Mouse (Mus musculus) midbrain, embryonic 13.5 days (tissue): ENCODE data around the gene G530012D18Rik. TPM values are rescaled to one million over a fixed set of nuclear protein-coding genes. Genes with fewer than 3 reads are reported as not detected.
"Not testable (repeated sequence)": the region's sequence is repeated elsewhere in the genome, so short reads cannot be mapped to it uniquely, and the experiment has no call there.

Source experiments
- ATAC-seq: fragments of 200-750 bp; cut with Nextera tagmentation; 2 replicates; pipeline ENCODE4 v1.8.0; 2017; ENCODE audit warnings: mild to moderate bottlenecking, moderate TSS enrichment, moderate library complexity
- H3K27ac ChIP-seq: fragments of 300-500 bp; sonication (generic); 2 replicates; pipeline ENCODE4 v1.5.1; 2015; ENCODE audit warnings: inconsistent platforms, mild to moderate bottlenecking, moderate library complexity
- H3K27me3 ChIP-seq: fragments of 300-500 bp; sonication (generic); 2 replicates; pipeline ENCODE4 v1.6.1; 2015; ENCODE audit warnings: mild to moderate bottlenecking, inconsistent platforms
- H3K36me3 ChIP-seq: fragments of 300-500 bp; sonication (generic); 2 replicates; pipeline ENCODE4 v1.6.1; 2015; ENCODE audit warnings: mild to moderate bottlenecking, inconsistent platforms
- H3K4me1 ChIP-seq: fragments of 300-500 bp; sonication (generic); replicated peaks from 2 replicates; pipeline ENCODE4 v1.6.1; 2015; ENCODE audit warnings: inconsistent platforms
- H3K4me2 ChIP-seq: fragments of 300-500 bp; sonication (generic); replicated peaks from 2 replicates; pipeline ENCODE4 v1.6.1; 2015; ENCODE audit warnings: moderate library complexity, mild to moderate bottlenecking, inconsistent platforms
- H3K4me3 ChIP-seq: fragments of 300-500 bp; sonication (generic); replicated peaks from 2 replicates; pipeline ENCODE4 v1.5.1; 2015; ENCODE audit warnings: mild to moderate bottlenecking, inconsistent platforms
- H3K9ac ChIP-seq: fragments of 300-500 bp; sonication (generic); replicated peaks from 2 replicates; pipeline ENCODE4 v1.6.1; 2015; ENCODE audit warnings: mild to moderate bottlenecking, inconsistent platforms
- H3K9me3 ChIP-seq: fragments of 300-500 bp; sonication (generic); 2 replicates; pipeline ENCODE4 v1.6.1; 2016; ENCODE audit warnings: mild to moderate bottlenecking, inconsistent platforms
- WGBS: fragments of 180-500 bp; shearing (Covaris S2); methylation state at CpG from one replicate; pipeline ENCODE4 v1.1.7; 2015; 5-methylcytosine and 5-hydroxymethylcytosine counted together
- polyA plus RNA-seq: library from polyadenylated mRNA; unstranded; fragments of >200 nt; fragmentation: Nextera tagmentation; extraction: Ambion mirVana; gene quantifications from 2 replicates; pipeline ENCODE4 v1.2.1, GENCODE M21; 2015

G530012D18Rik gene
- polyA plus RNA-seq, 1 experiment from 2014 or later: not detected

- H3K4me3 ChIP-seq, H3K4me1 ChIP-seq, H3K9ac ChIP-seq, H3K9me3 ChIP-seq, H3K36me3 ChIP-seq, H3K27ac ChIP-seq, H3K27me3 ChIP-seq, H3K4me2 ChIP-seq, ATAC-seq: not testable (repeated sequence)
- WGBS: 91% methylated on average over 1 of the region's 2 CpGs
Measured at GRCm38 (mm10) chr1:85588697-85589096, 13.2 kb downstream of the G530012D18Rik start.

GRCm38 (mm10) chr1:85592526-85592925 is 17.1 kb downstream of the G530012D18Rik start:
- H3K4me2 ChIP-seq, H3K9me3 ChIP-seq, H3K27me3 ChIP-seq, H3K27ac ChIP-seq, ATAC-seq, H3K9ac ChIP-seq, H3K4me3 ChIP-seq, H3K36me3 ChIP-seq, H3K4me1 ChIP-seq: not testable (repeated sequence)
- WGBS: 79% methylated on average over 8 of the region's 8 CpGs

GRCm38 (mm10) chr1:85598271-85599012 is 23.0 kb downstream of the G530012D18Rik start, which contains the start of gene Sp110:
Gene Sp110, minus strand, starts transcription at chr1:85598817.
- not testable (repeated sequence) for H3K27ac ChIP-seq, H3K9me3 ChIP-seq
- 76% methylated on average over 17 of the region's 17 CpGs for WGBS

GRCm38 (mm10) chr1:85600078-85600477 is 24.6 kb downstream of the G530012D18Rik start, which contains the start of gene Sp140:
Gene Sp140, plus strand, starts transcription at chr1:85600378.
- not testable (repeated sequence) for H3K27me3 ChIP-seq, H3K9ac ChIP-seq, H3K4me2 ChIP-seq, H3K4me1 ChIP-seq, H3K4me3 ChIP-seq, H3K27ac ChIP-seq, ATAC-seq, H3K36me3 ChIP-seq, H3K9me3 ChIP-seq
- 57% methylated on average over 1 of the region's 5 CpGs for WGBS

More at GRCm38 (mm10) chr1:85598271-85599012, 23.0 kb downstream of the G530012D18Rik start, which contains the start of gene Sp110:
- not testable (repeated sequence) for H3K4me2 ChIP-seq, H3K27me3 ChIP-seq, H3K9ac ChIP-seq, ATAC-seq, H3K36me3 ChIP-seq, H3K4me1 ChIP-seq, H3K4me3 ChIP-seq

- not testable (repeated sequence) for H3K4me3 ChIP-seq, H3K4me2 ChIP-seq, H3K9me3 ChIP-seq, H3K27ac ChIP-seq, H3K9ac ChIP-seq, H3K36me3 ChIP-seq, H3K4me1 ChIP-seq, ATAC-seq, H3K27me3 ChIP-seq
- 54% methylated on average over 4 of the region's 4 CpGs for WGBS
Measured at GRCm38 (mm10) chr1:85600794-85601193, 25.3 kb downstream of the G530012D18Rik start.

- H3K4me1 ChIP-seq, H3K9me3 ChIP-seq, H3K36me3 ChIP-seq, H3K4me2 ChIP-seq, H3K27me3 ChIP-seq, H3K4me3 ChIP-seq, H3K9ac ChIP-seq, ATAC-seq, H3K27ac ChIP-seq: not testable (repeated sequence)
- WGBS: 100% methylated on average over 1 of the region's 1 CpGs
Measured at GRCm38 (mm10) chr1:85604341-85604740, 28.9 kb downstream of the G530012D18Rik start.

GRCm38 (mm10) chr1:85608361-85608760 is 32.9 kb downstream of the G530012D18Rik start:
- 78% methylated on average over 3 of the region's 4 CpGs for WGBS
- not testable (repeated sequence) for H3K4me3 ChIP-seq, ATAC-seq, H3K36me3 ChIP-seq, H3K9me3 ChIP-seq, H3K4me1 ChIP-seq, H3K9ac ChIP-seq, H3K27me3 ChIP-seq, H3K4me2 ChIP-seq, H3K27ac ChIP-seq

- no CpG with 5 or more reads among the region's 4 CpGs for WGBS
- H3K27me3 ChIP-seq, H3K4me2 ChIP-seq, H3K27ac ChIP-seq, ATAC-seq, H3K4me3 ChIP-seq, H3K9me3 ChIP-seq, H3K36me3 ChIP-seq, H3K9ac ChIP-seq, H3K4me1 ChIP-seq: not testable (repeated sequence)
Measured at GRCm38 (mm10) chr1:85610581-85610980, 35.1 kb downstream of the G530012D18Rik start.

DNA sequence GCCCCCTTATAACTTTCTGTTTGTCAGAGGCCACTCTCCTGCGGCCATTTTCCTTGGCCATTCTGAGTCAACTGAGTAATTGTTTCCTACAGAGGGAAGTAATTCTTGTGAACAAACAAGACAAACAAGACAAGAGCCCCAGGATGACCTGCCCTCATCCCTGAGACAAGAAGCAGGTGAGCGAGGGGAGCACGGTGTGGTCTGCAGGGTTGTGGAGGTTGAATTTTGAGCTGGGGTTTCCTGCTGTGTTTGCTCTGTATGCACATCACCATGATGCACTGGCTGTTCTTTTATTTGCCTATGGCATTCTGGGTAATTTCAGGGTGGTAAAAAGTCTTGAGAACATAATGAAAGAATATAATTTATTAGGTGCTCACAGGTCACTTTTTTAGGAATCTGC is 39.6 kb downstream of the G530012D18Rik start:
- not testable (repeated sequence) for ATAC-seq, H3K9me3 ChIP-seq, H3K27ac ChIP-seq, H3K4me1 ChIP-seq, H3K4me3 ChIP-seq, H3K27me3 ChIP-seq, H3K4me2 ChIP-seq, H3K9ac ChIP-seq, H3K36me3 ChIP-seq
- 95% methylated on average over 3 of the region's 3 CpGs for WGBS

- ATAC-seq, H3K9ac ChIP-seq, H3K27me3 ChIP-seq, H3K27ac ChIP-seq, H3K4me1 ChIP-seq, H3K4me2 ChIP-seq, H3K9me3 ChIP-seq, H3K36me3 ChIP-seq, H3K4me3 ChIP-seq: not testable (repeated sequence)
- WGBS: 59% methylated on average over 3 of the region's 3 CpGs
Measured at GRCm38 (mm10) chr1:85615819-85616218, 40.3 kb downstream of the G530012D18Rik start.

DNA sequence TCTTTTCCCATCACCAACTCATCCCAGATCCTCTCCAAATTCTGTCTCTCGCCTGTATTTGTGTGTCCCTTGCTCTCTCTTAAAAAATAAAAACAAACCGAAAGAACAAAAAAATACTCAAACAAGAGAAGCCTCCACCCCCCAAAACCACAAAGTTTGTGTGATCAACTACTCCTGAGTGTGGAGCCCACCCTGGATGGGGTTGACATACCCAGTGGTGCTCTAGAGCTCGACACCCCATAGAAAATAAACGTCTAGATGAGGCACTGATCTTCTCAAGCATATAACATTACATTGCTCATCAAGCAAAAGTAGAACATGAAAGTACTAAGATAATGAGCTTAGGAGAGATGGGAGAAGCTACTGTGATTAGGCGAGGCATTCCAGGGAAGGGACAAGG is 41.7 kb downstream of the G530012D18Rik start:
- H3K27ac ChIP-seq, H3K4me1 ChIP-seq, H3K27me3 ChIP-seq, H3K4me3 ChIP-seq, H3K4me2 ChIP-seq, H3K36me3 ChIP-seq, H3K9ac ChIP-seq, ATAC-seq, H3K9me3 ChIP-seq: not testable (repeated sequence)
- WGBS: 66% methylated on average over 4 of the region's 5 CpGs

GRCm38 (mm10) chr1:85618689-85619088 is 43.2 kb downstream of the G530012D18Rik start:
- 81% methylated on average over 1 of the region's 1 CpGs for WGBS
- not testable (repeated sequence) for H3K4me3 ChIP-seq, H3K4me1 ChIP-seq, H3K9me3 ChIP-seq, H3K9ac ChIP-seq, H3K27ac ChIP-seq, H3K4me2 ChIP-seq, ATAC-seq, H3K36me3 ChIP-seq, H3K27me3 ChIP-seq
